Mouse (Mus musculus) lung, adult 2 months (tissue): ENCODE measurements around the gene Tmem88.

ENCODE experiments used
- CTCF ChIP-seq: fragments of 200-500 bp; IDR thresholded peaks from 2 replicates; pipeline ENCODE4 v1.5.1; 2011; ENCODE audit warnings: mild to moderate bottlenecking, low read length, control low read depth; ENCODE audit not compliant: insufficient read depth
- POLR2A ChIP-seq: fragments of 200-500 bp; IDR thresholded peaks from 2 replicates; pipeline ENCODE4 v1.6.1; 2011; ENCODE audit warnings: low read depth, mild to moderate bottlenecking, control low read depth, low read length, borderline replicate concordance; ENCODE audit errors: extremely low read depth

GRCm38 (mm10) chr11:69437291-69437690, 39.3 kb upstream of the Tmem88 start:
- no peak for TF ChIP-seq POLR2A
- no peak for TF ChIP-seq CTCF
